Mouse (Mus musculus) kidney, adult 2 months (tissue): Measurements from ENCODE around the gene Abcc12.

Experiments
- CTCF ChIP-seq: fragments of 200-500 bp; conservative IDR thresholded peaks from 2 replicates; pipeline ENCODE4 v1.5.1; 2011; ENCODE audit warnings: low read depth, mild to moderate bottlenecking, control low read depth, low read length, moderate library complexity, mixed read lengths; ENCODE audit not compliant: insufficient read depth, insufficient read length
- POLR2A ChIP-seq: fragments of 200-500 bp; IDR thresholded peaks from one replicate; pipeline ENCODE4 v1.6.1; 2011; ENCODE audit warnings: low read depth, low read length, control low read depth

- TF ChIP-seq CTCF (no peak), POLR2A (no peak)
Observed at GRCm38 (mm10) chr8:86615095-86615769, 34.7 kb upstream of the Abcc12 start.
